Mouse (Mus musculus) stomach, postnatal 0 days (tissue): ENCODE results near the gene Sept9.

Source experiments
- CTCF ChIP-seq: IDR thresholded peaks from 2 replicates; pipeline ENCODE4 v1.5.1; 2016; ENCODE audit warnings: antibody characterized with exemption, low read depth, mild to moderate bottlenecking, moderate library complexity
- EP300 ChIP-seq: optimal IDR thresholded peaks from 2 replicates; pipeline ENCODE3; 2016; ENCODE audit warnings: antibody characterized with exemption

DNA sequence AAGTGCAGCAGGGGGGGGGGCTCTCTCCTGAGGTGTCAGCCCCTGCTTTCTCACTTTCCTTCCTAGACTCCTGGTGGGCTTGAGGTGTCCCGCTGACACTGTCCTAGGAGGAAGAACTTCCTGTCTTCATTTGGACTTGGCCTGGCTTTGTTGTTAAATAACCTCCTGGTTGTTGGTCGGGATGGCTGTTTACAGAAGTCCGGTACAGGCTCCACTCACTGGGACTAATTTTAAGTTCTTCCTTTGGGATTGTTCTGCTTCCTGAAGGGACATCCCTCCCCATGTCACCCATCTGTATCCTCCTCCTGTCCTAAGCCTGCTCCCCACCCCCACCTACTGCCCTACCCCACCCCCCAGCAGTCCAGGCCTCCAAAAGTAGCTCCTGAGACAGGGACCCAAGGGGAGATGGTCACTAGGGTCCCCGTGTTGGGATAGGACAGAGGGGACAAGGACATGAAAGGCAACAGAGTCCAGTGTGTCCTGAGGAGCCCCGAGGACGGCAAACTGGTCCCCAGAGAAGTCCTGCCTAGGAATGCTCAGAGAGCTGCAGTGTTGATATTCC, 84.5 kb downstream of the Sept9 start:
- no peak for TF ChIP-seq CTCF
- no peak for TF ChIP-seq EP300
